Mouse (Mus musculus) kidney, embryonic 14.5 days (tissue): ENCODE measurements around the gene Gm8994. TPM values are rescaled to one million over a fixed set of nuclear protein-coding genes. Genes with fewer than 3 reads are reported as not detected.

ENCODE experiments used
- polyA plus RNA-seq: library from polyadenylated mRNA; unstranded; fragments of >200 nt; fragmentation: Nextera tagmentation; extraction: Ambion mirVana; gene quantifications from 2 replicates; pipeline ENCODE4 v1.2.1, GENCODE M21; 2014

Gm8994 gene
- polyA plus RNA-seq, 1 experiment from 2014 or later, result not detected

Other genes starting within 250 kb of the Gm8994 start
- 0.05 and 0.84 TPM in 2 replicates for gene Grin2b, start 154.0 kb upstream of the Gm8994 start, polyA plus RNA-seq
- gene E330021D16Rik, start 88.0 kb downstream of the Gm8994 start, polyA plus RNA-seq, result 0.24 and 0.92 TPM in 2 replicates
- 31.3 and 54.2 TPM in 2 replicates for gene Atf7ip, start 178.6 kb downstream of the Gm8994 start, polyA plus RNA-seq